Mouse (Mus musculus) heart, adult 2 months (tissue): ENCODE measurements at regions not wholly inside any gene's neighbourhood (a gene's known extent, or its start where the extent isn't known, plus 50 kb on each side); places are given as distances from the start of the nearest gene placed in this dataset.

Experiments used
- DNase-seq, 2 experiments: peaks; one replicate each; pipeline ENCODE4 v3.0.0; 2021
- H3K27ac ChIP-seq: fragments of 200-600 bp; 2 replicates; pipeline ENCODE4 v1.8.1; 2022
- H3K27me3 ChIP-seq: fragments of 200-500 bp; 2 replicates; pipeline ENCODE4 v1.6.1; 2012; ENCODE audit warnings: mild to moderate bottlenecking, low read length, inconsistent platforms, mixed read lengths; ENCODE audit not compliant: control insufficient read depth, insufficient read depth
- H3K36me3 ChIP-seq: fragments of 200-500 bp; 2 replicates; pipeline ENCODE4 v1.6.1; 2012; ENCODE audit warnings: low read length, inconsistent platforms; ENCODE audit not compliant: control insufficient read depth, insufficient read depth
- H3K4me1 ChIP-seq: fragments of 200-500 bp; 2 replicates; pipeline ENCODE4 v1.6.1; 2011; ENCODE audit warnings: low read length; ENCODE audit not compliant: control insufficient read depth, insufficient read depth
- H3K4me3 ChIP-seq: fragments of 200-600 bp; 2 replicates; pipeline ENCODE4 v1.8.1; 2022
- H3K79me2 ChIP-seq: fragments of 200-500 bp; replicated peaks from 2 replicates; pipeline ENCODE4 v1.6.1; 2012; ENCODE audit warnings: mild to moderate bottlenecking, inconsistent platforms, low read length, moderate library complexity, mixed read lengths; ENCODE audit not compliant: control insufficient read depth, insufficient read depth
- H3K9ac ChIP-seq: fragments of 200-500 bp; 2 replicates; pipeline ENCODE4 v1.6.1; 2012; ENCODE audit warnings: low read depth, mild to moderate bottlenecking, control low read depth, inconsistent platforms, low read length, mixed read lengths
- CTCF ChIP-seq: fragments of 200-600 bp; IDR thresholded peaks from 2 replicates; pipeline ENCODE4 v1.8.1; 2022; ENCODE audit warnings: antibody characterized with exemption, mild to moderate bottlenecking, moderate library complexity
- EP300 ChIP-seq: fragments of 200-500 bp; IDR thresholded peaks from 2 replicates; pipeline ENCODE4 v1.6.1; 2011; ENCODE audit warnings: low read depth, low read length, control low read depth; ENCODE audit not compliant: insufficient read depth
- POLR2A ChIP-seq: fragments of 200-500 bp; IDR thresholded peaks from 2 replicates; pipeline ENCODE4 v1.6.1; 2011; ENCODE audit warnings: mild to moderate bottlenecking, low read depth, low read length, control low read depth; ENCODE audit not compliant: insufficient read depth
- WGBS: fragments of 180-500 bp; shearing (Covaris S2); methylation state at CpG from one replicate; pipeline ENCODE4 v1.1.7; 2018; 5-methylcytosine and 5-hydroxymethylcytosine counted together
- intact Hi-C: fragments of 180-260 bp; cut with DNase I; formaldehyde crosslinking; loops from one replicate; pipeline ENCODE4 v1.15.1; 2025

DNA sequence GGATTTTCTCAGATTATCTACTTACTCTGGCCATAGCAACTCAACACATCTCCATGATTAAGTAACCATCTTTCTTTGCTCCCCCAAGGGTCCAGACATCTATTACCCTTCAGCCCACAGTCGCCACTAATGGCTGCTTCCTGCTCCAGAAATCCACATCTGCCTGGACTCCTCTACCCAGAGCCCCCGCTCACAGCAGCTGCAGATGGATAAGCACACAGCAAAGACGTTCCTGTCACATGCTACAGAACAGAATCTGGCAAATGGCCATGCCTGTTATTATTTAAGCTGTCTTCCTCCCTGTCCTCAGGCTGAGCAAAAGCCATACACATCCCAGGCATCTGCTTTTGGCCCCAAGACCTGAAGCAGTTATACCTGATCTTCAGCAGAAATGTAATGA lies 173.8 kb upstream of the Kdm8 start:
- no peak for DNase-seq
- Histone ChIP-seq H3K79me2 (no peaks in the 10 kb centered on the region), H3K4me1 (no peaks in the 10 kb centered on the region), H3K27me3 (no peaks in the 10 kb centered on the region), H3K27ac (no peak overlapping the region), H3K36me3 (no peaks in the 10 kb centered on the region), H3K9ac (no peak overlapping the region), H3K4me3 (no peak overlapping the region)
- WGBS: 29% methylated on average over 3 of the region's 3 CpGs
- TF ChIP-seq POLR2A: no peak
- no peak for TF ChIP-seq CTCF
- no peak for TF ChIP-seq EP300
- intact Hi-C loops: no loop called here

DNA sequence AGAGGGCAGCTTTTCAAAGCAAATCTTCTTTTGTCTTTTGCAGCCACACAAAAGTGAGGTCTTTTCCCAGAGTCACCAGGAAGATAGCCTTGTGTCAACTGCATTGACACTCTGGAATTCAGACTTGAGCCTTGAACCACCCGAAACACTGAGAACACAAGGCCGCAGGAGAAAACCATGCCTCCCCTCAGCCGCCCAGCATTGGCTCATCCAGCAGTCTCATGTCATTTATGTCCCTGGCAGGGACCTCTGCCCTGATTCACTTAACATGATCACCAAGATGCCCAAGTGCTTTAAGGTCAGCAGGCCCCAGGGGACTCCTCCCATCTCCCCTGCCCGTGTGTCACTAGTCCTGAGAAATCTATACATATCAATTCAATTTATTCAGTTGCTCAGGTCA lies 173.1 kb upstream of the Kdm8 start:
- H3K27me3 ChIP-seq: no peaks in the 10 kb centered on the region
- DNase-seq: no peak
- no peak overlapping the region for H3K27ac ChIP-seq
- 86% methylated on average over 4 of the region's 4 CpGs for WGBS
- intact Hi-C loops: no loop called here
- no peaks in the 10 kb centered on the region for H3K4me1 ChIP-seq
- H3K9ac ChIP-seq: no peak overlapping the region
- H3K4me3 ChIP-seq: no peak overlapping the region
- no peaks in the 10 kb centered on the region for H3K36me3 ChIP-seq
- TF ChIP-seq POLR2A (no peak), EP300 (no peak), CTCF (no peak)
- no peaks in the 10 kb centered on the region for H3K79me2 ChIP-seq

DNA sequence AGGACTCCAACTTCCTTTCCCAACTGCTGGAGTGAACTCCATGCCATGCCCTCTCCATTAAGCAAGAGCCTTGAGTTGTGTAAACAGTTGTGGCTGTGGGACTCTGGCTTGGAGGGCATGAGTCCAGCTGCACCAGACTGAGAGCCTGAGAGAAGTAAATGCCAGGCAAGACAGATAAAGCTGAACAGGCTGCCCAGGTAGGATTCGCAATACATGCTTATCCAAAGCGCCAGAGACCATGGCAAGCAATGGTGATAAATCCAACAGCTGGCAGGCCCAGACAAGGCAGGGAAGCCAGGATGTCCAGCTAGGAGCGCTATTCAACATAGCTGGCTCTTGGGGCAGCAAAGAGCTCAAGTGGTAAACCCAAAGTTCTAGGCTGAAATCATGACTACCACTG lies 163.1 kb upstream of the Kdm8 start:
- Histone ChIP-seq H3K36me3 (no peaks in the 10 kb centered on the region), H3K9ac (no peak overlapping the region), H3K79me2 (no peaks in the 10 kb centered on the region), H3K4me3 (no peak overlapping the region), H3K27me3 (no peaks in the 10 kb centered on the region), H3K4me1 (no peaks in the 10 kb centered on the region), H3K27ac (no peak overlapping the region)
- TF ChIP-seq EP300 (no peak), CTCF (no peak), POLR2A (no peak)
- intact Hi-C loops: no loop called here
- WGBS: 66% methylated on average over 3 of the region's 3 CpGs
- DNase-seq: no peak

DNA sequence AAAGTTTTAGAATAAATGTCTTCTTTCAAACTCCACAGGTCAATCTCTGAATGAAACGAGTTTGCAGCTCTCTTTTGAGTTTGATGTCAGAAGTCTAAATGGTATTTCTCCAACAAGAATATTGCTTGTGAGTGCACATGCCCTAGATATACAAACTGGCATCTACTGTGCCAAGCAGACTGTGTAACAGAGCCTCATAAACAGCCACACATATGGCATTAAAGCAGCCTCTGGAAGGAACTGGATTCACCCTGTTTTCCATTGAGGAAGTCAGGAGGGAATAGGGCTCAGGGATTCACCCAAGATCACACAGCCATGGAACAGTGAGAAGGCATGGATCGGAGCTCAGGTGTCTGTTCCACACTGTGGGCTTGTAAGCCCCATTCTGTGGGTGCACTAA lies 149.2 kb upstream of the Kdm8 start:
- Histone ChIP-seq H3K27ac (no peak overlapping the region), H3K36me3 (no peaks in the 10 kb centered on the region), H3K4me1 (no peaks in the 10 kb centered on the region), H3K79me2 (no peaks in the 10 kb centered on the region), H3K4me3 (no peak overlapping the region), H3K27me3 (no peaks in the 10 kb centered on the region), H3K9ac (no peak overlapping the region)
- TF ChIP-seq POLR2A: no peak
- TF ChIP-seq EP300: no peak
- no peak for TF ChIP-seq CTCF
- no peak for DNase-seq
- intact Hi-C loops: no loop called here
- WGBS: 46% methylated on average over 2 of the region's 2 CpGs

DNA sequence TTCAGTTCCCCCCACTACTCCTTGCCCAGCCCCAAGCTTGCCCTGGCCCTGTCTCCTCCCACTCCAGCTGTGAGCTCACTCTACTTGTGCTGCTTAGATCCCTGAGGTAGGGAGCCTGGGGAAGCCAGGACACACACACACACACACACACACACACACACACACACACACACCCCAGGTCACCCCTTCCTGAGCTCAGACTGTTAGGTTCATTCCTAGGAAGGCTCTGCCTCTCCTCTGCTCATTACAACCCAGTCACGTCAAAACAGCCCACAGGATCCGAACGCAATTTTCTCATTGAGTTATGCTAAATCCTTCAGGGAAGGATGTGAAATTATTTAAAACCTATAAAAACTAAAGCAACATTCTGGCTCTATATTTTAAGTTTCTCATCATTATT lies 136.0 kb upstream of the Kdm8 start:
- H3K36me3 ChIP-seq: no peaks in the 10 kb centered on the region
- H3K79me2 ChIP-seq: no peaks in the 10 kb centered on the region
- WGBS: 72% methylated on average over 3 of the region's 3 CpGs
- H3K27me3 ChIP-seq: no peaks in the 10 kb centered on the region
- no peak overlapping the region for H3K9ac ChIP-seq
- DNase-seq: no peak
- TF ChIP-seq EP300 (no peak), POLR2A (no peak), CTCF (no peak)
- no peak overlapping the region for H3K4me3 ChIP-seq
- H3K4me1 ChIP-seq: no peaks in the 10 kb centered on the region
- no peak overlapping the region for H3K27ac ChIP-seq
- intact Hi-C loops: no loop called here

DNA sequence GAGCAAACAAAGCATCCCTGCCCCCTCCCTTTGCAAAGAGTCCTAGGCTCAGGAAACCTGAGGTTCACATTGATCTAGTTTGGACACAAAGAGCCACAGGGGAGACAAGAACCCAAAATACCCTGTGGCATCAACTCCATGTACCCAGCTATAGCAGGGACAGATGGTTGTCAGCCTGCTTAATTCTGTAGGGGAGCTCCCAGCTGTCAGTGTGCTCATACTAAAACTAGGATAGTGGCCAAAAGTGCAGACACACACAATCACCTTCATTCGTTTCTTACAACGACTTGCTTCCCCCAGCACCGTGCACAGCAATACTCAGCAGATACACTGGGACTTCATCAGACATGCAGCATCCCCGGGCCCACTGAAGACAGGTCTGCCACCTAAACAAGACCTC lies 133.5 kb upstream of the Kdm8 start:
- WGBS: 69% methylated on average over 4 of the region's 4 CpGs
- Histone ChIP-seq H3K36me3 (no peaks in the 10 kb centered on the region), H3K9ac (no peak overlapping the region), H3K27me3 (no peaks in the 10 kb centered on the region), H3K79me2 (no peaks in the 10 kb centered on the region), H3K4me1 (no peaks in the 10 kb centered on the region), H3K4me3 (no peak overlapping the region), H3K27ac (no peak overlapping the region)
- TF ChIP-seq CTCF: no peak
- TF ChIP-seq EP300: no peak
- no peak for TF ChIP-seq POLR2A
- intact Hi-C loops: no loop called here
- no peak for DNase-seq

DNA sequence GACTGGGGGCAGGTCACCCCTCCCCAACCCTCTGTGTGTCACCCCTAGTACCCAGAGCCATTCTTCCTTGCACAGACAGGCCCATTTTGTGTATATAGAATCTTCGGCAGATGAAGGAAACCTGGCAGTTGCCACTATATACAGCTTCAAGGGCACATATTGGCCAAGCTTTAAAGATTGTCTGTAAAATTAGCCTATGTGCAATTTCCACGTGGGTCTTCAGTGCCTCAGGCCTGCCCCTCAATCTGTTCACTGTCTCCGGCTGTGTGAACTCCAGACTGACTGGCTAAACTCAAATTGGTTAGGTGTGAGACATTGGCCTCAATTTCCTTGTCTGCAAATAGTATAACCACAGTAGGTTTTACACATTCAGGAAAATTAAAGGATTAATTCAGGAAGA lies 130.9 kb upstream of the Kdm8 start:
- no peak for TF ChIP-seq POLR2A
- TF ChIP-seq CTCF: no peak
- no peak for TF ChIP-seq EP300
- Histone ChIP-seq H3K4me3 (no peak overlapping the region), H3K9ac (no peak overlapping the region), H3K4me1 (no peaks in the 10 kb centered on the region), H3K27ac (no peak overlapping the region), H3K79me2 (no peaks in the 10 kb centered on the region), H3K27me3 (no peaks in the 10 kb centered on the region), H3K36me3 (no peaks in the 10 kb centered on the region)
- intact Hi-C loops: no loop called here
- no peak for DNase-seq
- WGBS: 78% methylated on average over 3 of the region's 3 CpGs
